Mouse (Mus musculus): ENCODE results near the gene Gpr176. TPM values are rescaled to one million over a fixed set of nuclear protein-coding genes. Genes with fewer than 3 reads are reported as not detected.

The Gpr176 gene
- polyA plus RNA-seq, 1 experiment from 2014 or later, result 6.2 TPM

GRCm38 (mm10) chr2:118307561-118307960 lies 65.7 kb downstream of the Gpr176 start:
- Histone ChIP-seq H3K4me2 (ENCODE audit: low read length) (no peak overlapping the region), H3K36me3 (ENCODE audit: control insufficient read depth, insufficient read depth) (no peaks in the 10 kb centered on the region), H3K4me1 (replicated peaks; ENCODE audit: control insufficient read depth, insufficient read depth, low read length) (no peaks in the 10 kb centered on the region), H3K9ac (replicated peaks; ENCODE audit: low read depth, low read length) (no peak overlapping the region), H3K27me3 (replicated peaks; ENCODE audit: control insufficient read depth, insufficient read depth, low read length) (no peaks in the 10 kb centered on the region), H3K4me3 (replicated peaks; ENCODE audit: low read length) (no peak overlapping the region), H3K9me3 (ENCODE audit: control insufficient read depth, low read length) (no peaks in the 10 kb centered on the region), H3K27ac (ENCODE audit: low read length) (no peak overlapping the region)
- WGBS, result 68% methylated on average over 8 of the region's 8 CpGs
- ATAC-seq, result peak; percentile 58; the same call in 1 of the 2 replicates

DNA sequence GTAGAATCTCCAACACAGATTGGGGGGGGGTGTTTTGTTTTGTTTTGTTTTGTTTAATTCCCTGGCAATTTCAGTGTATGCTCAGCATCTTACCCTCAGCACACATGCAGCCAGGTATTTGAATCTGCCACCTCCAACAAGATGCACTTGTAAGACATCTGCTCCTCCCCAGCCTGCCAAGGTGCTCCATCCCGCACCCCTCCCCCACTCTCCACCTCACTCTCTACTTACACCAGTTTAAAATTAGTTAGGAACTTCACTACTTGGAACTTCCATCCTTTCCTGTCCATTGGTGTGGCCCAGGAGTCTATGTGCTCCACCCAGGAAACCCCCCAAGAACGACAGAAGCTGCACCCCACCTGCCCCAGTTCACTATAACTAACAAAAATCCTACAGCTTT lies 66.3 kb downstream of the Gpr176 start:
- H3K27me3 ChIP-seq (replicated peaks; ENCODE audit: control insufficient read depth, insufficient read depth, low read length), result no peaks in the 10 kb centered on the region
- H3K9me3 ChIP-seq (ENCODE audit: control insufficient read depth, low read length), result no peaks in the 10 kb centered on the region
- H3K4me1 ChIP-seq (replicated peaks; ENCODE audit: control insufficient read depth, insufficient read depth, low read length), result no peaks in the 10 kb centered on the region
- WGBS, result 73% methylated on average over 2 of the region's 2 CpGs
- ATAC-seq, result no peak
- H3K27ac ChIP-seq (ENCODE audit: low read length), result no peak overlapping the region
- no peaks in the 10 kb centered on the region for H3K36me3 ChIP-seq (ENCODE audit: control insufficient read depth, insufficient read depth)
- no peak overlapping the region for H3K4me2 ChIP-seq (ENCODE audit: low read length)
- H3K9ac ChIP-seq (replicated peaks; ENCODE audit: low read depth, low read length), result no peak overlapping the region
- H3K4me3 ChIP-seq (replicated peaks; ENCODE audit: low read length), result no peak overlapping the region

GRCm38 (mm10) chr2:118306522-118306895 lies 66.7 kb downstream of the Gpr176 start:
- Histone ChIP-seq H3K4me2 (ENCODE audit: low read length) (no peak overlapping the region), H3K9me3 (ENCODE audit: control insufficient read depth, low read length) (no peaks in the 10 kb centered on the region), H3K27ac (ENCODE audit: low read length) (no peak overlapping the region), H3K36me3 (ENCODE audit: control insufficient read depth, insufficient read depth) (no peaks in the 10 kb centered on the region), H3K27me3 (replicated peaks; ENCODE audit: control insufficient read depth, insufficient read depth, low read length) (no peaks in the 10 kb centered on the region), H3K9ac (replicated peaks; ENCODE audit: low read depth, low read length) (no peak overlapping the region), H3K4me1 (replicated peaks; ENCODE audit: control insufficient read depth, insufficient read depth, low read length) (no peaks in the 10 kb centered on the region), H3K4me3 (replicated peaks; ENCODE audit: low read length) (no peak overlapping the region)
- no peak for ATAC-seq
- 77% methylated on average over 3 of the region's 3 CpGs for WGBS

DNA sequence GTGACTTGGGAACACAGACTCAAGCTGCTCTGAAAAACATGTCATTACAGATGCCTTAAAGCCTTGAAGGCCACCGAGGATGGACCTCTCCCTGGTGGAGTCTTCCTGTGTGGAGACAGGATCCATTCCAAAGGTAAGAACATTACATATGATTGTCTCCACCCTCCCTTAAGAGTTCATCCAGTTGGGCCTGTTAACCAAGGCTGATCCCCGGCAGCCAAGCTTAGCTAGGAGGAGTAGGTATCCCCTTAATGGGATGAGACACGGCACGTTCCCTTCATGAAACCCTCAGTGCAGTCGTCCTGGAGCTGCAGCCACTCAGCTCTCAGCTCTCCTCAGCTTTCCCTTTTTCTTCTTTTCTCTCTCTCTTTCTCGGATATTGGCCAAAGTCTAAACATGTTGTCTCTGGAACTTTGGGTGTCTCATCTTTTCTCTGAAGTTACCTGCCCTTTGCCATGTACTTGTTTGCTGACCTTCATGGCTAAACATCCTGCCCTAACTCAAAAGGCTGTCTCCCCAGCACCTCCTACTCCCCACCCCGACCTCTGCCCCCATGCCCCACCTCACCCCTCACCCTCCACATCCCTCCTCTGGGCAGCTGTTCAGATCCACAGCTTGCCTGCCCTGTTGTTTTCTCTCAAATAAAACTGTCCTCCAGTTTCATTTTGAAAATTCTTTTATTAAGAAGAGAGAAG lies 67.2 kb downstream of the Gpr176 start:
- Histone ChIP-seq H3K4me2 (ENCODE audit: low read length) (no peak overlapping the region), H3K36me3 (ENCODE audit: control insufficient read depth, insufficient read depth) (no peaks in the 10 kb centered on the region), H3K9me3 (ENCODE audit: control insufficient read depth, low read length) (no peaks in the 10 kb centered on the region), H3K9ac (replicated peaks; ENCODE audit: low read depth, low read length) (no peak overlapping the region), H3K27ac (ENCODE audit: low read length) (no peak overlapping the region), H3K4me3 (replicated peaks; ENCODE audit: low read length) (no peak overlapping the region), H3K4me1 (replicated peaks; ENCODE audit: control insufficient read depth, insufficient read depth, low read length) (no peaks in the 10 kb centered on the region), H3K27me3 (replicated peaks; ENCODE audit: control insufficient read depth, insufficient read depth, low read length) (no peaks in the 10 kb centered on the region)
- ATAC-seq, result no peak
- 78% methylated on average over 7 of the region's 7 CpGs for whole genome bisulfite sequencing

DNA sequence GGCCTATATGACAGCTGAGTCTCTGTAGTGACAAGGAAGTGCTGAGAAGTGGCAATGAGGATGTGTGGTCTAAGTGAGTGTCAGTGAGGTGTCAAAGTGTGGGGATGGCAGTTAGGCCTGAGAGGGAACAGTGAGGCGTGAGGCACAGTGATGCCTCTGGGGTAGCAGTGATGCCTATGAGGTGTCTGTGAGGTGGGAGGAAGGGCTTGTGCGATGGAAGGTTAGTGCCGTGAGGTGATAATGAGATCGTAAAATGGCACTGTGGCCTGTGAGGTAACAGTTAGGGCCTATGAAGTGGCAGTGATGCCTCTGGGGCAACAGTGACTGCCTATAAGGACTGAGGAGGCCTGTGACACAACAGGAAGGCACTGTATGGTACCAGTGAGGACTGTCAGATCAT lies 69.8 kb downstream of the Gpr176 start:
- no peak overlapping the region for H3K27ac ChIP-seq (ENCODE audit: low read length)
- H3K4me3 ChIP-seq (replicated peaks; ENCODE audit: low read length), result no peak overlapping the region
- no peaks in the 10 kb centered on the region for H3K9me3 ChIP-seq (ENCODE audit: control insufficient read depth, low read length)
- H3K9ac ChIP-seq (replicated peaks; ENCODE audit: low read depth, low read length), result no peak overlapping the region
- H3K27me3 ChIP-seq (replicated peaks; ENCODE audit: control insufficient read depth, insufficient read depth, low read length), result no peaks in the 10 kb centered on the region
- H3K4me2 ChIP-seq (ENCODE audit: low read length), result no peak overlapping the region
- H3K4me1 ChIP-seq (replicated peaks; ENCODE audit: control insufficient read depth, insufficient read depth, low read length), result no peaks in the 10 kb centered on the region
- no peak for ATAC-seq
- 80% methylated on average over 4 of the region's 4 CpGs for WGBS
- no peaks in the 10 kb centered on the region for H3K36me3 ChIP-seq (ENCODE audit: control insufficient read depth, insufficient read depth)

GRCm38 (mm10) chr2:118301656-118302055 lies 71.6 kb downstream of the Gpr176 start:
- Histone ChIP-seq H3K9me3 (ENCODE audit: control insufficient read depth, low read length) (no peaks in the 10 kb centered on the region), H3K27me3 (replicated peaks; ENCODE audit: control insufficient read depth, insufficient read depth, low read length) (no peaks in the 10 kb centered on the region), H3K4me1 (replicated peaks; ENCODE audit: control insufficient read depth, insufficient read depth, low read length) (no peaks in the 10 kb centered on the region), H3K4me2 (ENCODE audit: low read length) (no peak overlapping the region), H3K27ac (ENCODE audit: low read length) (no peak overlapping the region), H3K4me3 (replicated peaks; ENCODE audit: low read length) (no peak overlapping the region), H3K36me3 (ENCODE audit: control insufficient read depth, insufficient read depth) (no peaks in the 10 kb centered on the region), H3K9ac (replicated peaks; ENCODE audit: low read depth, low read length) (no peak overlapping the region)
- ATAC-seq, result no peak
- WGBS, result 63% methylated on average over 2 of the region's 2 CpGs

DNA sequence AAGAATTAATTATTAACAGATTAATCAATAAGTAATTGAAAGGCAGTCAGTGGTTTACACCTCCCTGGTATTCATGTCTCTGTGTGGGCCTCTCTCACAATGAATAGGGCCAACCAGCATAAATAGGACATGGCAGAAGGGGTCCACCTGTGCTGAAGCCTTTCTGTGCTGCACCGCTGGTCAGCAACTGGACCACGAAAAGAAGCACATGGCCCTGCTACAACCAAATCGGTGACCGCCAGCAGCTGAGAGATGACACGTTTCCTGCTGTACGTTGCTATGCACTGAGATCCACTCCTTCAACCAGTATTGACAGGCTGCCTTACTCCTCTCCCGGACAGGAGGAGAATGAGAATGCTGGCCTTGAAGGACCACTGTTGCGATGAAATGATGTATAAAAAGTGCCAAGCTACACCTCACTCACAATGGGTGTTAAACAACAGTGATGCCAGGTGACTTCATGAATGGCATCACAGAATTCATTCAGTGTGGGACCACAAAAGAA lies 72.1 kb downstream of the Gpr176 start:
- H3K9me3 ChIP-seq (ENCODE audit: control insufficient read depth, low read length), result no peaks in the 10 kb centered on the region
- H3K9ac ChIP-seq (replicated peaks; ENCODE audit: low read depth, low read length), result no peak overlapping the region
- H3K4me2 ChIP-seq (ENCODE audit: low read length), result no peak overlapping the region
- no peaks in the 10 kb centered on the region for H3K36me3 ChIP-seq (ENCODE audit: control insufficient read depth, insufficient read depth)
- H3K27ac ChIP-seq (ENCODE audit: low read length), result no peak overlapping the region
- no peaks in the 10 kb centered on the region for H3K27me3 ChIP-seq (replicated peaks; ENCODE audit: control insufficient read depth, insufficient read depth, low read length)
- ATAC-seq, result no peak
- 67% methylated on average over 8 of the region's 8 CpGs for WGBS
- no peak overlapping the region for H3K4me3 ChIP-seq (replicated peaks; ENCODE audit: low read length)
- no peaks in the 10 kb centered on the region for H3K4me1 ChIP-seq (replicated peaks; ENCODE audit: control insufficient read depth, insufficient read depth, low read length)

GRCm38 (mm10) chr2:118299981-118300380 lies 73.2 kb downstream of the Gpr176 start:
- no peaks in the 10 kb centered on the region for H3K9me3 ChIP-seq (ENCODE audit: control insufficient read depth, low read length)
- ATAC-seq, result no peak
- H3K4me1 ChIP-seq (replicated peaks; ENCODE audit: control insufficient read depth, insufficient read depth, low read length), result no peaks in the 10 kb centered on the region
- no peak overlapping the region for H3K4me2 ChIP-seq (ENCODE audit: low read length)
- WGBS, result 91% methylated on average over 2 of the region's 2 CpGs
- no peak overlapping the region for H3K9ac ChIP-seq (replicated peaks; ENCODE audit: low read depth, low read length)
- H3K27me3 ChIP-seq (replicated peaks; ENCODE audit: control insufficient read depth, insufficient read depth, low read length), result no peaks in the 10 kb centered on the region
- H3K4me3 ChIP-seq (replicated peaks; ENCODE audit: low read length), result no peak overlapping the region
- no peaks in the 10 kb centered on the region for H3K36me3 ChIP-seq (ENCODE audit: control insufficient read depth, insufficient read depth)
- no peak overlapping the region for H3K27ac ChIP-seq (ENCODE audit: low read length)

DNA sequence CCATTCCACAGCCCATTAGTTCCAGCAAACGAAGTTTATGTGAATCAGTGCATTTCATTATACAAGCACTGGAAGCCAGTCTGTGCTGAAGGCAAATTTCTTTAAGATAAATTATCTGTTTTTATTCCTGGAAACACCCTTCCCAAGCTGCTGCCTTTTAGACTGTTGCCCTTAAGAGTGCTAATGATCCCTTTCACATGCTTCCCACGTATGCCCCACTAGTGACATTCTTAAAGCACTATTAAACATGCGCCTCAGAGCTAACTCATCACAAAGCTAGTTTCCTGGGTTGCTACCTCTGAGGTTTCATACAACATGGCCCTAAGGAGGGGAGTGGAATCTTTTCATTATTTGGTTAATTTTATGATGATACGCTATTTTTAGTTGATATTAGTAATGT lies 74.6 kb downstream of the Gpr176 start:
- no peak for ATAC-seq
- 0 out of 2 replicates have a peak, but pooled peaks cover 2% of the 10 kb centered on the region for H3K4me1 ChIP-seq (replicated peaks; ENCODE audit: control insufficient read depth, insufficient read depth, low read length)
- H3K27ac ChIP-seq (ENCODE audit: low read length), result no peak overlapping the region
- no peak overlapping the region for H3K9ac ChIP-seq (replicated peaks; ENCODE audit: low read depth, low read length)
- no peak overlapping the region for H3K4me3 ChIP-seq (replicated peaks; ENCODE audit: low read length)
- no peaks in the 10 kb centered on the region for H3K9me3 ChIP-seq (ENCODE audit: control insufficient read depth, low read length)
- no peak overlapping the region for H3K4me2 ChIP-seq (ENCODE audit: low read length)
- H3K27me3 ChIP-seq (replicated peaks; ENCODE audit: control insufficient read depth, insufficient read depth, low read length), result no peaks in the 10 kb centered on the region
- no peaks in the 10 kb centered on the region for H3K36me3 ChIP-seq (ENCODE audit: control insufficient read depth, insufficient read depth)
- WGBS, result 58% methylated on average over 4 of the region's 4 CpGs

DNA sequence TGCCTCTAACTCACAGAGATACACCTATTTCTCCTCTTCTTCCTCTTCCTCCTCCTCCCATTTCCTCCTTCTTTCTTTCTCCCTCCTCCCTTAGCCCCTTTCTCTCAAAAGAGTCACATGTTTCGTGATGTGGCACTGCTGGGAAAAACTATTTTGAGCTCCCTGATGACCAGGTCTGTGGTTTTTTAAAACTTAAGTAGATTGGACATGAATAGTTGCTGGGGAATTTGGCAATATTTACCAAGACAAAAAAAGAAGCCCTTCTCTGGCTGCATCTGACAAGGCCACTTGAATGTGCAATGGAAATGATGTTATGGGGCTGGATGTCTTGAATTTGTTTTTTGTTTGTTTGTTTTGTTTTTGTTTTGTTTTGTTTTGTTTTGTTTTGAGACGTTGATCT lies 75.3 kb downstream of the Gpr176 start:
- Histone ChIP-seq H3K36me3 (ENCODE audit: control insufficient read depth, insufficient read depth) (no peaks in the 10 kb centered on the region), H3K27me3 (replicated peaks; ENCODE audit: control insufficient read depth, insufficient read depth, low read length) (no peaks in the 10 kb centered on the region), H3K9me3 (ENCODE audit: control insufficient read depth, low read length) (no peaks in the 10 kb centered on the region), H3K4me2 (ENCODE audit: low read length) (no peak overlapping the region), H3K27ac (ENCODE audit: low read length) (no peak overlapping the region), H3K4me3 (replicated peaks; ENCODE audit: low read length) (no peak overlapping the region), H3K9ac (replicated peaks; ENCODE audit: low read depth, low read length) (no peak overlapping the region), H3K4me1 (replicated peaks; ENCODE audit: control insufficient read depth, insufficient read depth, low read length) (0 out of 2 replicates have a peak, but pooled peaks cover 2% of the 10 kb centered on the region)
- 86% methylated on average over 2 of the region's 2 CpGs for WGBS
- ATAC-seq, result no peak

All from forebrain, embryonic 16.5 days (tissue).